Mouse (Mus musculus) limb, embryonic 13.5 days (tissue): ENCODE results near the gene Cdh3. TPM values are rescaled to one million over a fixed set of nuclear protein-coding genes. Genes with fewer than 3 reads are reported as not detected.
A peak's percentile ranks its signal among the peaks of the same experiment; 100 is the strongest.

Source experiments
- ATAC-seq: fragments of 200-750 bp; cut with Nextera tagmentation; 2 replicates; pipeline ENCODE4 v1.8.0; 2017; ENCODE audit warnings: low read depth, moderate number of reproducible peaks, moderate TSS enrichment; ENCODE audit not compliant: low FRiP score
- H3K27ac ChIP-seq: fragments of 300-500 bp; sonication (generic); 2 replicates; pipeline ENCODE4 v1.5.1; 2015; ENCODE audit warnings: inconsistent platforms, mild to moderate bottlenecking, moderate library complexity
- H3K27me3 ChIP-seq: fragments of 300-500 bp; sonication (generic); 2 replicates; pipeline ENCODE4 v1.6.1; 2015; ENCODE audit warnings: mild to moderate bottlenecking, inconsistent platforms
- H3K36me3 ChIP-seq: fragments of 300-500 bp; sonication (generic); 2 replicates; pipeline ENCODE4 v1.6.1; 2015; ENCODE audit warnings: inconsistent platforms, mild to moderate bottlenecking, moderate library complexity
- H3K4me1 ChIP-seq: fragments of 300-500 bp; sonication (generic); 2 replicates; pipeline ENCODE4 v1.6.1; 2015; ENCODE audit warnings: inconsistent platforms
- H3K4me2 ChIP-seq: fragments of 300-500 bp; sonication (generic); replicated peaks from 2 replicates; pipeline ENCODE4 v1.6.1; 2015; ENCODE audit warnings: inconsistent platforms, mild to moderate bottlenecking, moderate library complexity
- H3K4me3 ChIP-seq: fragments of 300-500 bp; sonication (generic); 2 replicates; pipeline ENCODE4 v1.5.1; 2015; ENCODE audit warnings: moderate library complexity, mild to moderate bottlenecking, inconsistent platforms
- H3K9ac ChIP-seq: fragments of 300-500 bp; sonication (generic); 2 replicates; pipeline ENCODE4 v1.6.1; 2015; ENCODE audit warnings: mild to moderate bottlenecking, inconsistent platforms
- H3K9me3 ChIP-seq: fragments of 300-500 bp; sonication (generic); 2 replicates; pipeline ENCODE4 v1.6.1; 2016; ENCODE audit warnings: inconsistent platforms
- WGBS: fragments of 180-500 bp; shearing (Covaris S2); methylation state at CpG from one replicate; pipeline ENCODE4 v1.1.7; 2015; 5-methylcytosine and 5-hydroxymethylcytosine counted together
- polyA plus RNA-seq: library from polyadenylated mRNA; unstranded; fragments of >200 nt; fragmentation: Nextera tagmentation; extraction: Ambion mirVana; gene quantifications from 2 replicates; pipeline ENCODE4 v1.2.1, GENCODE M21; 2015

Cdh3 gene
- polyA plus RNA-seq, 1 experiment from 2014 or later, result 57.5 TPM

DNA sequence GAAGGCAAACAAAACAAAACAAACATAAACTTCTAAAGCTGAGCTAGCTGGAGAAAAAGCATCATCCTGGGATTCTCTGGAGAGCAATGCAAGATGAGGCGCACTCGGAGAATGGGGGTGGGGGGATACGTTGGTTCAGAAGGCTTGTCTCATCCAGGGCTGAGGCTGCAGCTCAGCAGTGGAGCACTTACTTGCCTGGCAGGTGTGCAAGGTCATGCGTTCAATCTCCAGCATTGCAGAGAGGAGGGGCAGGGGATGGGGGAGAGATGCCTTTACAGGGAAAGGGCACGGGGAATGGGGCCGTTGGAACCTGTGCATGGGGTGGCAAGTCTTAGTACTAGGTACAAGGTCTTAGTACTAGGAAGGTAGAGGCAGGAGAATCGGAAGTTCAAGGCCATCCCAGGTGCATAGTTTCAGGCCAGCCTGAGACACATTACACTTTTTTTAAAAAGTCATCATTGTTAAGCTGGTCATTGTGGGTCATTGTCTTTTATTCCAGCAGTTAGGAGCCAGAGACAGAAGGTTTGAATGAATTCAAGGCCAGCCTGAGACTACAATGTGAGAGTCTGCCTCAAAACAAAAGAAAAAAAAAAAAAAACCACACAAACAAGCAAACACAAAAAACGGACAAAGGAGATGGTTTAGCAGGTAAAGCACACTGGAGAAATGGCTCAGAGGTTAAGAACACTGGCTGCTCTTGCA is 1.5 kb upstream of the Cdh3 start:
- H3K9me3 ChIP-seq, result no peaks in the 10 kb centered on the region
- H3K4me2 ChIP-seq, result no peak overlapping the region
- H3K4me1 ChIP-seq, result peaks cover 69% of the 10 kb centered on the region
- H3K9ac ChIP-seq, result no peak overlapping the region
- H3K36me3 ChIP-seq, result no peaks in the 10 kb centered on the region
- ATAC-seq, result no peak
- H3K27me3 ChIP-seq, result peaks cover 8% of the 10 kb centered on the region
- H3K27ac ChIP-seq, result no peak overlapping the region
- 65% methylated on average over 8 of the region's 8 CpGs for WGBS
- no peak overlapping the region for H3K4me3 ChIP-seq

GRCm38 (mm10) chr8:106511065-106511501 is 392 bp downstream of the Cdh3 start:
- H3K9ac ChIP-seq, result peak overlapping the region; percentile 85
- peaks cover 75% of the 10 kb centered on the region for H3K4me1 ChIP-seq
- H3K36me3 ChIP-seq, result 0 out of 2 replicates have a peak, but pooled peaks cover 3% of the 10 kb centered on the region
- H3K27ac ChIP-seq, result peak overlapping the region; percentile 96
- H3K4me3 ChIP-seq, result peak overlapping the region; percentile 64
- peak overlapping the region; percentile 83 for H3K4me2 ChIP-seq
- WGBS, result under 1% methylated on average over 22 of the region's 22 CpGs
- H3K27me3 ChIP-seq, result peaks cover 8% of the 10 kb centered on the region
- ATAC-seq, result peak; percentile 35
- no peaks in the 10 kb centered on the region for H3K9me3 ChIP-seq

GRCm38 (mm10) chr8:106511531-106512041 is 895 bp downstream of the Cdh3 start:
- under 1% methylated on average over 29 of the region's 30 CpGs for WGBS

GRCm38 (mm10) chr8:106512475-106513150 is 1.9 kb downstream of the Cdh3 start:
- Histone ChIP-seq H3K4me3 (peak overlapping the region; percentile 64), H3K4me2 (peak overlapping the region; percentile 83), H3K4me1 (peaks cover 72% of the 10 kb centered on the region), H3K36me3 (peaks cover 7% of the 10 kb centered on the region; the same call in 1 of the 2 replicates), H3K9me3 (no peaks in the 10 kb centered on the region), H3K27me3 (peaks cover 8% of the 10 kb centered on the region), H3K27ac (peak overlapping the region; percentile 96), H3K9ac (peak overlapping the region; percentile 85; the same call in 1 of the 2 replicates)
- 11% methylated on average over 7 of the region's 7 CpGs for whole genome bisulfite sequencing
- peak; percentile 72 for ATAC-seq

More at GRCm38 (mm10) chr8:106511531-106512041, 895 bp downstream of the Cdh3 start:
- ATAC-seq, result peak; percentile 2; the same call in 1 of the 2 replicates
- Histone ChIP-seq H3K4me1 (peaks cover 75% of the 10 kb centered on the region), H3K9me3 (no peaks in the 10 kb centered on the region), H3K27ac (peak overlapping the region; percentile 96), H3K9ac (peak overlapping the region; percentile 85), H3K36me3 (0 out of 2 replicates have a peak, but pooled peaks cover 3% of the 10 kb centered on the region), H3K4me2 (peak overlapping the region; percentile 83), H3K4me3 (peak overlapping the region; percentile 64), H3K27me3 (peaks cover 8% of the 10 kb centered on the region)

DNA sequence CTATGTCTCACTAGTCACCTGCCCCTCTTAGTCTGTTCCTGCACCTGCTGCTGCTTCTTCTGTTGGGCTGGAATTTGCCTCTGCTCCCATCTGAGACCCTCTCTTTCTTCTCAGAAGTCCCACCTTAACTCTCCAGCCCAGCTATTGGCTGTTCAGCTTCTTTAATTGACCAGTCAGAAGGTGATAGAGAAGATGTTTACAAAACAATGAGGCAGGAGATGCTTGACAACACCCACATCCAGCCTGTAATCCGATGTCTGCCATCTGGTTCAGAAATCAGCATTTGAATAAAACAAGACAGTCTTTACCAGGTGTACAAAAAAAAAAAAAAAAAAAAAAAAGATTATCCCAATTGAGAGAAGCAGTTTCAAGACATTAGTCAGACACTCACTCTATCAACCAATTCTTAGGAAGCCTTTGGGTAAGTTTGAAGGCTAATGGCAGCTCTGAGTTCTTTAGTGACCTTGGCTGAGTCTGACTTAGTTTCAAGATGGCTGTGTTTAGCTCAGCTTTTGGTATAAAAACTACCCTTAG is 5.3 kb downstream of the Cdh3 start:
- Histone ChIP-seq H3K9ac (no peak overlapping the region), H3K4me2 (0 out of 2 replicates have a peak overlapping the region, but pooled peaks have one; percentile 11), H3K27ac (no peak overlapping the region), H3K4me3 (no peak overlapping the region), H3K27me3 (no peaks in the 10 kb centered on the region; the same call in 1 of the 2 replicates), H3K9me3 (no peaks in the 10 kb centered on the region), H3K4me1 (peaks cover 79% of the 10 kb centered on the region), H3K36me3 (peaks cover 18% of the 10 kb centered on the region)
- WGBS, result 27% methylated on average over 1 of the region's 1 CpGs
- ATAC-seq, result no peak

DNA sequence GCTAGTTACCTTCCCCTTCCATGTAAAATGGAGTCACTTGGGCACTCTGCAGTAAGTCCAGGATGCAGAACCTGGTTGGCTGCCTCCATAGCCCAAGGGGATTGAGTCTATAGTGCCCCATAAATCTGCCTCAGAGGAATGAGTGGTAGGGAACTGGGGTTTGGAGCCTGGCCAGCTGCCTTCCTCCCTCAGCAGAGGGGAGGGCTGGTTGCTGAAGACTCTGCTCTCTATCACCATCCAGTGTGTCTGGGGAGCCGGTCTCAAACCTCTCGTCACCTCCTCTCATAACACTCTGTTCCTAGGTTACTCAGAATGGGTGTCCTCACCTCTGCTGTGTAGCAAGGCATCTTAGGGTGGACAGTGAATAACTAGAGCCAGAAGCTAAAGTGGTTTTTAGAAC is 5.9 kb downstream of the Cdh3 start:
- peaks cover 82% of the 10 kb centered on the region for H3K4me1 ChIP-seq
- no peaks in the 10 kb centered on the region; the same call in 1 of the 2 replicates for H3K27me3 ChIP-seq
- H3K27ac ChIP-seq, result no peak overlapping the region
- 34% methylated on average over 2 of the region's 2 CpGs for WGBS
- no peaks in the 10 kb centered on the region for H3K9me3 ChIP-seq
- H3K4me2 ChIP-seq, result 0 out of 2 replicates have a peak overlapping the region, but pooled peaks have one; percentile 11
- ATAC-seq, result no peak
- peaks cover 18% of the 10 kb centered on the region for H3K36me3 ChIP-seq
- no peak overlapping the region for H3K4me3 ChIP-seq
- no peak overlapping the region for H3K9ac ChIP-seq

DNA sequence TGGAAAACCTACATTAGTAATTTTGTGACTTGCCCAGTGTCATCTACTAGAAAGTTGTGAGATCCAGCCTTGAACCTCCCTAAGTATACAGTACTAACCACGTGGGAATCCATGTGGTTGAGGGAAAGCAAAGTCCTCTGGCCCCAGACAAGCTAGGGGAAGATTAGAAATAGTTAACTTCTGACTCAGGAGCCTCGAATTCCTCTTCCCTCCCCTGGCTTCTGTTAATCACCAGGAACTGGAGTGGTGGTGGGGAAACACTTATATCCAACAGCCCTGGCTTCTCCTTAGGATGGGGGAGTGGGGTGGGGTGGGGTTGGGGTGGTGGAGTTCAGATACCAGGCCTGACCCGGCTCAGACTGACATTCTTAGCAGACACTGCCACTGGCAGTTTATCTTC is 8.1 kb downstream of the Cdh3 start:
- Histone ChIP-seq H3K4me1 (peaks cover 82% of the 10 kb centered on the region), H3K36me3 (peaks cover 26% of the 10 kb centered on the region), H3K27ac (no peak overlapping the region), H3K9me3 (no peaks in the 10 kb centered on the region), H3K9ac (no peak overlapping the region), H3K4me3 (no peak overlapping the region), H3K4me2 (no peak overlapping the region), H3K27me3 (no peaks in the 10 kb centered on the region; the same call in 1 of the 2 replicates)
- ATAC-seq, result no peak
- 7% methylated on average over 3 of the region's 3 CpGs for WGBS

- peaks cover 33% of the 10 kb centered on the region for H3K36me3 ChIP-seq
- no peak overlapping the region for H3K4me3 ChIP-seq
- H3K9me3 ChIP-seq, result no peaks in the 10 kb centered on the region
- ATAC-seq, result no peak
- no peak overlapping the region for H3K9ac ChIP-seq
- H3K4me1 ChIP-seq, result peaks cover 72% of the 10 kb centered on the region
- 0 out of 2 replicates have a peak overlapping the region, but pooled peaks have one; percentile 9 for H3K4me2 ChIP-seq
- peak overlapping the region; percentile 39; the same call in 1 of the 2 replicates for H3K27ac ChIP-seq
- H3K27me3 ChIP-seq, result no peaks in the 10 kb centered on the region; the same call in 1 of the 2 replicates
- 81% methylated on average over 7 of the region's 7 CpGs for WGBS
Observed at GRCm38 (mm10) chr8:106520578-106520977, 9.9 kb downstream of the Cdh3 start.

DNA sequence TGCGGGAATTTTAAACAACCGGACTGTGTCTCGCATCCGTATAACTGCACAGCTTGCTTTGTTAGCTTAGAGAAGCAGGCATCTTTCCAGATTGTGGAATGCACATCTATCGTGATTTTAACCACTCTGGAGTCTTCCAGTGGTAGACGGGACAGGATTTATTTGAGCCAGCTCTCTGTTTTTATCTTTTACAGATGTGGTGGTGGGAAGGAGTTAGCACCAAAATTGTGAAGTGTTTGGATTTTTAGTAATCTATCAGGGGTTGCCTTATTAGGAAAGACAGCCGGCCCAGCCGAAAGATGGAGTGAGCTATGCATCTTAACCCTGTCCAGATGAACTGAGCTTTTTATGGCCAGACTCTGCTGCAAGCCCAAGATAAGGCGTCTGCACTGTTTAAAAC is 11.2 kb downstream of the Cdh3 start:
- peaks cover 63% of the 10 kb centered on the region for H3K4me1 ChIP-seq
- peak; percentile 38; the same call in 1 of the 2 replicates for ATAC-seq

DNA sequence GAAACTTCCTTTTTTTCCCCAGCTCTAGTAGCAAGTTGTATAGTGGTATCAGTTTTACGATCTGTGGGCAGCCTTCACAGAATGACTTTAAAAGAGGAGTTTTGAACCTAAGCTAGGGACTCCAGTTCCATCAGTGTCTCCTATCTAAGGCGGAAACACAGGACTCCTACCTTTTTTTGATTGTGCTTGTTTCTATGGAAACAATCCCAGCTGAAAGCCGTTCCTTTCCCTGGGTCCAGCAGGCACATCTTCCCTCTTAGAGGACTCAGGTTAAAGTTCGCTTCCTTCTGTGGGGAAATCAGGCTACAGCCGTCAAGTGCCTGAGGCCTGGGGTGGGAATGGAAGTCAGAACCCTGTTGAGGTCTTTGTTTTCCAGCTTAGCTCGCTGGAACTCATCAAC is 16.0 kb downstream of the Cdh3 start:
- peaks cover 24% of the 10 kb centered on the region for H3K4me1 ChIP-seq
- no peaks in the 10 kb centered on the region for H3K9me3 ChIP-seq
- H3K27me3 ChIP-seq, result no peaks in the 10 kb centered on the region
- ATAC-seq, result no peak
- H3K9ac ChIP-seq, result no peak overlapping the region
- H3K4me2 ChIP-seq, result no peak overlapping the region
- WGBS, result 42% methylated on average over 6 of the region's 6 CpGs
- no peak overlapping the region for H3K4me3 ChIP-seq
- peaks cover 38% of the 10 kb centered on the region for H3K36me3 ChIP-seq
- H3K27ac ChIP-seq, result no peak overlapping the region

More for the DNA sequence above, 11.2 kb downstream of the Cdh3 start:
- 20% methylated on average over 9 of the region's 9 CpGs for WGBS
- Histone ChIP-seq H3K27me3 (no peaks in the 10 kb centered on the region; the same call in 1 of the 2 replicates), H3K4me3 (no peak overlapping the region), H3K27ac (peak overlapping the region; percentile 59; the same call in 1 of the 2 replicates), H3K9ac (no peak overlapping the region), H3K36me3 (peaks cover 33% of the 10 kb centered on the region), H3K4me2 (peak overlapping the region; percentile 19; the same call in 1 of the 2 replicates), H3K9me3 (no peaks in the 10 kb centered on the region)

DNA sequence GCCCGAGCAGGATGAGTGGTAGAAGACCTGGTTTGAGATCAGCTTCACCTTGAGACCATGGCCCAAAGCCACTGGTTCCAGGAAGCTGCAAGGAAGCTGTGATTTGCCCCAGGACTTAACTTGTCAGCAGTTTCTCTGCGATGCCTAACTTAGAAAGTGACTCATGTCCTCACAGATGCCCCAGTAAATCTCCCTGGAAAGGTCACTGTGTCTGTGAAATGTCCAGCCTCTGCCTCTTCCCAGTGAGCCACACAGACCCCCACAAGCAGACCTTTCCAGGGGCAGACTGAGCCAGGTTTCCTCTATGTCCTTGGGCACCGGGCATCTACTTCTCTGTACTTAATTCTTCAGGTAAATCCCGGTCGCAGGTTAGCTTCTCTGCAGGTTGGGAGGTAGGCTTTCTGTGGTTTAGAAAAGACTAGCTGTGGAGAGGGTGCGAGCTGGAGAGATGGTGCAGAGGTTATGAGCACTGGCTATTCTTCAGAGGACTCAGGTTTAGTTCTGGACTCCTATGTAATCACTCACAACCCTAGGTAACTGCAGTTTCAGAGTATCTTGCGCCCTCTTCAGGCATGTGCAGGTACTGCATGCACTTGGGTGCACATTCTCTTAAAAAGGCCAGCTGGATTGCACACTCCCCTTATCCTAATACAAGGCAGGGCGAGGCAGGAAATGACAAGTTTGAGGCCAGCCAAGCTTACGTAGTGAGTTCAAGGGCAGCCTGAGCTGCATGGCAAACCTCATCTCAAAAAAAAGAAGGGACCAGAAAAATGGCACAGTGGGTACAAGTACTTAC is 16.7 kb downstream of the Cdh3 start:
- H3K36me3 ChIP-seq, result peaks cover 38% of the 10 kb centered on the region
- no peak for ATAC-seq
- H3K4me1 ChIP-seq, result peaks cover 18% of the 10 kb centered on the region
- no peaks in the 10 kb centered on the region for H3K27me3 ChIP-seq
- H3K9ac ChIP-seq, result no peak overlapping the region
- no peak overlapping the region for H3K27ac ChIP-seq
- WGBS, result 84% methylated on average over 9 of the region's 9 CpGs
- no peaks in the 10 kb centered on the region for H3K9me3 ChIP-seq
- H3K4me2 ChIP-seq, result no peak overlapping the region
- no peak overlapping the region for H3K4me3 ChIP-seq
